Mouse (Mus musculus) liver, embryonic 14.5 days (tissue): ENCODE measurements at regions not wholly inside any gene's neighbourhood (a gene's known extent, or its start where the extent isn't known, plus 50 kb on each side); places are given as distances from the start of the nearest gene placed in this dataset.

Source experiments
- ATAC-seq: fragments of 200-750 bp; cut with Nextera tagmentation; 2 replicates; pipeline ENCODE4 v1.8.0; 2017; ENCODE audit warnings: moderate number of reproducible peaks, mild to moderate bottlenecking, moderate library complexity; ENCODE audit not compliant: insufficient read depth
- DNase-seq, 3 experiments: peaks; one replicate each; pipeline ENCODE4 v3.0.0-alpha.2; 2012 to 2013; ENCODE audit warnings: low read depth in 3 of 3, low spot score in 3 of 3
- H3K27ac ChIP-seq: fragments of 300-500 bp; sonication (generic); 2 replicates; pipeline ENCODE4 v1.5.1; 2014; ENCODE audit warnings: moderate library complexity, mild to moderate bottlenecking, control low read depth, inconsistent platforms
- H3K27me3 ChIP-seq: fragments of 300-500 bp; sonication (generic); 2 replicates; pipeline ENCODE4 v1.6.1; 2014; ENCODE audit warnings: mild to moderate bottlenecking, low read length, moderate library complexity; ENCODE audit not compliant: control insufficient read depth, insufficient read depth
- H3K36me3 ChIP-seq: fragments of 300-500 bp; sonication (generic); replicated peaks from 2 replicates; pipeline ENCODE4 v1.6.1; 2014; ENCODE audit warnings: low read depth; ENCODE audit not compliant: control insufficient read depth, insufficient read depth
- H3K4me1 ChIP-seq, 2 experiments: fragments of 200-500 bp in 1 of 2; fragments of 300-500 bp in 1 of 2; sonication (generic) in 1 of 2; replicated peaks; 2 replicates each; pipeline ENCODE4 v1.6.1; 2012 to 2014; ENCODE audit warnings: antibody characterized with exemption in 1 of 2, inconsistent platforms in 1 of 2, low read length in 1 of 2; ENCODE audit not compliant: control insufficient read depth in 2 of 2, insufficient read depth in 2 of 2
- H3K4me2 ChIP-seq: fragments of 300-500 bp; sonication (generic); 2 replicates; pipeline ENCODE4 v1.6.1; 2014; ENCODE audit warnings: low read depth, mild to moderate bottlenecking, control low read depth, moderate library complexity
- H3K4me3 ChIP-seq, 2 experiments: fragments of 200-500 bp in 1 of 2; fragments of 300-500 bp in 1 of 2; sonication (generic) in 1 of 2; 2 replicates each; pipeline ENCODE4 v1.5.1; 2012 to 2014; ENCODE audit warnings: low read depth in 2 of 2, low read length in 2 of 2, mild to moderate bottlenecking in 2 of 2, control low read depth in 1 of 2, inconsistent platforms in 1 of 2, moderate library complexity in 1 of 2; ENCODE audit not compliant: insufficient read depth in 1 of 2
- H3K9ac ChIP-seq: fragments of 300-500 bp; sonication (generic); replicated peaks from 2 replicates; pipeline ENCODE4 v1.6.1; 2014; ENCODE audit warnings: mild to moderate bottlenecking, control low read depth, moderate library complexity
- H3K9me3 ChIP-seq: fragments of 300-500 bp; sonication (generic); 2 replicates; pipeline ENCODE4 v1.6.1; 2016; ENCODE audit warnings: low read length, mixed read lengths; ENCODE audit not compliant: control insufficient read depth
- CTCF ChIP-seq: IDR thresholded peaks from 2 replicates; pipeline ENCODE4 v1.5.1; 2016; ENCODE audit warnings: antibody characterized with exemption, low read depth, control low read depth
- EP300 ChIP-seq: IDR thresholded peaks from 2 replicates; pipeline ENCODE4 v1.6.1; 2016; ENCODE audit warnings: antibody characterized with exemption, low read depth
- WGBS: fragments of 180-500 bp; shearing (Covaris S2); extraction: QIAGEN DNeasy Blood & Tissue Kit; methylation state at CpG from one replicate; pipeline ENCODE4 v1.1.7; 2014; ENCODE audit not compliant: insufficient replicate concordance; 5-methylcytosine and 5-hydroxymethylcytosine counted together

- Histone ChIP-seq H3K9ac (no peak overlapping the region), H3K27me3 (no peaks in the 10 kb centered on the region), H3K27ac (no peak overlapping the region), H3K36me3 (no peaks in the 10 kb centered on the region), H3K4me3 (no peak overlapping the region), H3K4me1 (no peaks in the 10 kb centered on the region), H3K4me2 (no peak overlapping the region), H3K9me3 (no peaks in the 10 kb centered on the region)
- no peak for TF ChIP-seq EP300
- TF ChIP-seq CTCF = no peak
- WGBS = 54% methylated on average over 4 of the region's 4 CpGs
- DNase-seq (no peak), ATAC-seq (no peak)
Observed at GRCm38 (mm10) chr3:6886200-6887052, 266.2 kb upstream of the 1700008P02Rik start.

- no peaks in the 10 kb centered on the region for H3K27me3 ChIP-seq
- H3K4me3 ChIP-seq = no peak overlapping the region
- H3K9me3 ChIP-seq = no peaks in the 10 kb centered on the region
- TF ChIP-seq CTCF (no peak), EP300 (no peak)
- WGBS = 58% methylated on average over 1 of the region's 1 CpGs
- no peaks in the 10 kb centered on the region for H3K4me1 ChIP-seq
- no peak overlapping the region for H3K9ac ChIP-seq
- ATAC-seq (no peak), DNase-seq (no peak)
- H3K27ac ChIP-seq = no peak overlapping the region
- no peak overlapping the region for H3K4me2 ChIP-seq
- H3K36me3 ChIP-seq = no peaks in the 10 kb centered on the region
Observed at GRCm38 (mm10) chr3:6883401-6883800, 263.2 kb upstream of the 1700008P02Rik start.

- Histone ChIP-seq H3K27ac (no peak overlapping the region), H3K4me3 (no peak overlapping the region), H3K9ac (no peak overlapping the region), H3K27me3 (no peaks in the 10 kb centered on the region), H3K4me1 (no peaks in the 10 kb centered on the region), H3K36me3 (no peaks in the 10 kb centered on the region), H3K9me3 (no peaks in the 10 kb centered on the region), H3K4me2 (no peak overlapping the region)
- TF ChIP-seq CTCF (no peak), EP300 (no peak)
- ATAC-seq (no peak), DNase-seq (no peak)
- 70% methylated on average over 5 of the region's 5 CpGs for WGBS
Observed at GRCm38 (mm10) chr3:6876265-6876664, 256.0 kb upstream of the 1700008P02Rik start.

GRCm38 (mm10) chr3:6872170-6872569 lies 251.9 kb upstream of the 1700008P02Rik start:
- Histone ChIP-seq H3K4me1 (no peaks in the 10 kb centered on the region), H3K27ac (no peak overlapping the region), H3K27me3 (no peaks in the 10 kb centered on the region), H3K9ac (no peak overlapping the region), H3K36me3 (no peaks in the 10 kb centered on the region), H3K9me3 (no peaks in the 10 kb centered on the region), H3K4me2 (no peak overlapping the region), H3K4me3 (no peak overlapping the region)
- 62% methylated on average over 3 of the region's 3 CpGs for WGBS
- no peak for DNase-seq
- TF ChIP-seq CTCF = no peak
- no peak for TF ChIP-seq EP300
- ATAC-seq = no peak

- H3K4me2 ChIP-seq = no peak overlapping the region
- H3K27me3 ChIP-seq = no peaks in the 10 kb centered on the region
- H3K4me3 ChIP-seq = no peak overlapping the region
- H3K36me3 ChIP-seq = no peaks in the 10 kb centered on the region
- DNase-seq = no peak
- H3K9ac ChIP-seq = no peak overlapping the region
- H3K27ac ChIP-seq = no peak overlapping the region
- no peak for ATAC-seq
- H3K9me3 ChIP-seq = no peaks in the 10 kb centered on the region
- H3K4me1 ChIP-seq = no peaks in the 10 kb centered on the region
- WGBS = 43% methylated on average over 2 of the region's 2 CpGs
- TF ChIP-seq CTCF = no peak
Observed at GRCm38 (mm10) chr3:6871752-6872151, 251.5 kb upstream of the 1700008P02Rik start.
